8 mouse cellular contexts compared by ENCODE assay signal in the genomic region with DNA sequence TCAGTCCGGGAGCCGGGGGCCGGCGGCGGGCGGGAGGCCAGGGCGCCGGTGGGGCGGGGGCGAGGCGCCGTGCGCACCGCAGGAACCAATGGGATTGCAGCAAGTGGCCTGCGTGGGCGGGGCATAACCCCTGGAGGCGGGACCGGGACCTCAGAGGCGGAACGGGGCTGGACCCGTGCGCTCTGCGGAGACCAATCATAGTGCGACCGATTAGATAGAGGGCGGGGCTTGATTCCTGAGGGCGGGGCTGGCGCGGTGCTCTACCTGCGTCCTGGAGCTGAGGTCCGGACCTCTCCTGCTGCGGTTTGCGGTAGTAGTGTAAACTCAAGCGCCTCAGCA. TPM values are rescaled to one million over a fixed set of nuclear protein-coding genes. Genes with fewer than 3 reads are reported as not detected.
DNase-seq lines count a peak whose midpoint lies in the region; ATAC-seq and TF ChIP-seq lines count a peak whose summit lies in the region.

Tmem50b (minus strand) TSS at position 129 of the 339 bp plus-strand sequence.

- H3K4me1 ChIP-seq in bone marrow macrophage, adult 2 months (ENCODE audit: control insufficient read depth, insufficient read depth, low read length): peaks cover 16% of the 10 kb centered on the region
- H3K4me1 ChIP-seq in embryonic fibroblast, embryonic 13.5 days (ENCODE audit: control insufficient read depth, insufficient read depth, low read length): no peaks in the 10 kb centered on the region
- no peaks in the 10 kb centered on the region; the same call in 1 of the 2 replicates for H3K4me1 ChIP-seq in kidney, embryonic 14.5 days (ENCODE audit: control insufficient read depth, insufficient read depth, low read length)
- peaks cover 16% of the 10 kb centered on the region for H3K4me1 ChIP-seq in limb, embryonic 15.5 days

- peak; percentile 99 for ATAC-seq in kidney, embryonic 14.5 days (ENCODE audit: low FRiP score, low TSS enrichment)
- peak; percentile 99 for ATAC-seq in limb, embryonic 15.5 days (ENCODE audit: insufficient number of reproducible peaks, low FRiP score, low TSS enrichment, low read depth)

- H3K4me2 ChIP-seq in kidney, embryonic 14.5 days (replicated peaks; ENCODE audit: low read depth, low read length): peak within 1 kb of the TSS; percentile 80
- peak within 1 kb of the TSS; percentile 95 for H3K4me2 ChIP-seq in limb, embryonic 15.5 days

- no peak for TF ChIP-seq POLR2A in bone marrow macrophage, adult 2 months (IDR thresholded peaks at IDR 0.05; ENCODE audit: borderline replicate concordance, low read depth, low read length)
- TF ChIP-seq POLR2A in embryonic fibroblast, embryonic 13.5 days (IDR thresholded peaks at IDR 0.05; ENCODE audit: low read depth, low read length): no peak

- WGBS in kidney, embryonic 14.5 days: 0% methylated on average over 34 of the region's 34 CpGs
- WGBS in limb, embryonic 15.5 days: under 1% methylated on average over 29 of the region's 34 CpGs

- TF ChIP-seq CTCF in bone marrow macrophage, adult 2 months (IDR thresholded peaks at IDR 0.05; ENCODE audit: low read depth, low read length): no peak
- no peak for TF ChIP-seq CTCF in embryonic fibroblast, embryonic 13.5 days (IDR thresholded peaks at IDR 0.05; ENCODE audit: borderline replicate concordance, insufficient read depth, low read length)

- peak within 1 kb of the TSS; percentile 65 for H3K9ac ChIP-seq in kidney, embryonic 14.5 days (ENCODE audit: low read depth, low read length)
- H3K9ac ChIP-seq in limb, embryonic 15.5 days: peak within 1 kb of the TSS; percentile 64

- no peaks in the 10 kb centered on the region for H3K9me3 ChIP-seq in kidney, embryonic 14.5 days (ENCODE audit: control insufficient read depth, low read length)
- H3K9me3 ChIP-seq in limb, embryonic 15.5 days: no peaks in the 10 kb centered on the region

- no peak within 1 kb of the TSS for H3K27ac ChIP-seq in bone marrow macrophage, adult 2 months (ENCODE audit: insufficient read depth, low read depth, low read length)
- no peak within 1 kb of the TSS for H3K27ac ChIP-seq in embryonic fibroblast, embryonic 13.5 days (ENCODE audit: insufficient read depth, low read length)
- no peak within 1 kb of the TSS for H3K27ac ChIP-seq in kidney, embryonic 14.5 days (ENCODE audit: low read depth, low read length)
- H3K27ac ChIP-seq in limb, embryonic 15.5 days: peak within 1 kb of the TSS; percentile 51

- peak within 1 kb of the TSS; percentile 93 for H3K4me3 ChIP-seq in bone marrow macrophage, adult 2 months (ENCODE audit: insufficient read depth, low read length)
- H3K4me3 ChIP-seq in embryonic fibroblast, embryonic 13.5 days (ENCODE audit: insufficient read depth, low read length): peak within 1 kb of the TSS; percentile 78
- H3K4me3 ChIP-seq in kidney, embryonic 14.5 days (ENCODE audit: low read length): peak within 1 kb of the TSS; percentile 61
- H3K4me3 ChIP-seq in limb, embryonic 15.5 days: peak within 1 kb of the TSS; percentile 84

- H3K27me3 ChIP-seq in kidney, embryonic 14.5 days (ENCODE audit: control insufficient read depth, insufficient read depth, low read length): peaks cover 2% of the 10 kb centered on the region; the same call in 1 of the 2 replicates
- peaks cover 10% of the 10 kb centered on the region for H3K27me3 ChIP-seq in limb, embryonic 15.5 days

- DNase-seq in A20 (ENCODE audit: low read depth, low spot score): peak; percentile 99
- peak; percentile 97 to 98 for DNase-seq in heart, adult 9 months (ENCODE audit: low spot score in 2 of 2)
- DNase-seq in monocyte, adult 2 months (ENCODE audit: low read depth in 1 of 2, low spot score in 2 of 2): peak; percentile 90 to 97
- peak; percentile 99 for DNase-seq in spleen, postnatal 36 days (ENCODE audit: low spot score in 2 of 2)

- H3K36me3 ChIP-seq in kidney, embryonic 14.5 days (ENCODE audit: control insufficient read depth, insufficient read depth, low read length): no peaks in the 10 kb centered on the region
- H3K36me3 ChIP-seq in limb, embryonic 15.5 days: no peaks in the 10 kb centered on the region

RNA-seq across cellular contexts. Expression of gene Tmem50b, which starts in this region (rescaled TPM):
- polyA plus RNA-seq in bone marrow macrophage, adult 2 months (2012; ENCODE audit: insufficient read depth, insufficient read length, missing spikeins): 78.7 and 80.3 TPM in 2 replicates
- 25.4 and 27.7 TPM in 2 replicates for polyA plus RNA-seq in embryonic fibroblast, embryonic 13.5 days (2011; ENCODE audit: insufficient read length, low read depth, missing spikeins)
- polyA plus RNA-seq in kidney, embryonic 14.5 days (2014; fragmentation: Nextera tagmentation; extraction: Ambion mirVana): 20.0 and 34.7 TPM in 2 replicates
- polyA plus RNA-seq in limb, embryonic 15.5 days (2015; fragmentation: Nextera tagmentation; extraction: Ambion mirVana): 53.6 and 54.3 TPM in 2 replicates
